Comparison of ENCODE assay signal across 8 mouse cellular contexts in genomic region chr4:138453753-138454570, GRCm38 (mm10). TPM values are rescaled to one million over a fixed set of nuclear protein-coding genes. Genes with fewer than 3 reads are reported as not detected.
DNase-seq lines count a peak whose midpoint lies in the region; ATAC-seq and TF ChIP-seq lines count a peak whose summit lies in the region.

Gene Camk2n1 (plus strand): TSS chr4:138454314.

- peaks cover 82% of the 10 kb centered on the region for H3K4me1 ChIP-seq in E14TG2a.4 (replicated peaks; ENCODE audit: low read depth, low read length)
- H3K4me1 ChIP-seq in forebrain, embryonic 16.5 days (replicated peaks; ENCODE audit: control insufficient read depth, insufficient read depth, low read length), result peaks cover 33% of the 10 kb centered on the region
- H3K4me1 ChIP-seq in liver, embryonic 14.5 days (replicated peaks; ENCODE audit: control insufficient read depth in 2 of 2, insufficient read depth in 2 of 2, low read length in 1 of 2), result 0 out of 4 replicates have a peak, but pooled peaks cover 0 to 2% of the 10 kb centered on the region in 2 experiments

- peak; percentile 86 for DNase-seq in cerebellum, adult 11 months
- peak; percentile 82 to 85 for DNase-seq in heart, postnatal 14 days
- peak; percentile 88 to 93 for DNase-seq in kidney, postnatal 4 days
- DNase-seq in liver, embryonic 14.5 days (ENCODE audit: low read depth in 3 of 3, low spot score in 3 of 3), result no peak
- peak; percentile 75 for DNase-seq in neural tube, embryonic 10.5 days (ENCODE audit: extremely low spot score, low spot score)
- DNase-seq in testis, postnatal 14 days (ENCODE audit: low spot score), result peak; percentile 76

- peak within 1 kb of the TSS; percentile 87 for H3K27ac ChIP-seq in forebrain, embryonic 16.5 days (ENCODE audit: low read length)
- no peak within 1 kb of the TSS for H3K27ac ChIP-seq in liver, embryonic 14.5 days

- H3K4me3 ChIP-seq in E14TG2a.4 (replicated peaks; ENCODE audit: low read length), result peak within 1 kb of the TSS; percentile 84
- H3K4me3 ChIP-seq in forebrain, embryonic 16.5 days (replicated peaks; ENCODE audit: low read length), result peak within 1 kb of the TSS; percentile 69
- H3K4me3 ChIP-seq in liver, embryonic 14.5 days (ENCODE audit: insufficient read depth in 1 of 2, low read depth in 2 of 2, low read length in 2 of 2), result peak within 1 kb of the TSS; percentile 41 to 57

- H3K9me3 ChIP-seq in E14TG2a.4 (ENCODE audit: low read length), result no peaks in the 10 kb centered on the region
- H3K9me3 ChIP-seq in forebrain, embryonic 16.5 days (ENCODE audit: control insufficient read depth, low read length), result no peaks in the 10 kb centered on the region
- no peaks in the 10 kb centered on the region for H3K9me3 ChIP-seq in liver, embryonic 14.5 days (ENCODE audit: control insufficient read depth, low read length)

- intact Hi-C loops in heart, postnatal 14 days (cut with DNase I), result no loop called here

- peak within 1 kb of the TSS; percentile 76 for H3K4me2 ChIP-seq in forebrain, embryonic 16.5 days (ENCODE audit: low read length)
- H3K4me2 ChIP-seq in liver, embryonic 14.5 days (ENCODE audit: low read depth), result peak within 1 kb of the TSS; percentile 50

- peak; percentile 78 for ATAC-seq in forebrain, embryonic 16.5 days
- ATAC-seq in liver, embryonic 14.5 days (ENCODE audit: insufficient read depth), result peak; percentile 64

- under 1% methylated on average over 47 of the region's 64 CpGs for WGBS in forebrain, embryonic 16.5 days
- under 1% methylated on average over 47 of the region's 64 CpGs for WGBS in liver, embryonic 14.5 days (ENCODE audit: insufficient replicate concordance)

- H3K36me3 ChIP-seq in E14TG2a.4 (ENCODE audit: insufficient read depth, low read length), result no peaks in the 10 kb centered on the region
- H3K36me3 ChIP-seq in forebrain, embryonic 16.5 days (ENCODE audit: control insufficient read depth, insufficient read depth), result no peaks in the 10 kb centered on the region
- H3K36me3 ChIP-seq in liver, embryonic 14.5 days (replicated peaks; ENCODE audit: control insufficient read depth, insufficient read depth, low read depth), result no peaks in the 10 kb centered on the region

- no peak for TF ChIP-seq CTCF in E14TG2a.4 (conservative IDR thresholded peaks at IDR 0.05; ENCODE audit: low read length)
- TF ChIP-seq CTCF in liver, embryonic 14.5 days (IDR thresholded peaks at IDR 0.05; ENCODE audit: low read depth), result no peak

- H3K27me3 ChIP-seq in E14TG2a.4 (ENCODE audit: insufficient read depth, low read length), result peaks cover 24% of the 10 kb centered on the region
- 0 out of 2 replicates have a peak, but pooled peaks cover 5% of the 10 kb centered on the region for H3K27me3 ChIP-seq in forebrain, embryonic 16.5 days (replicated peaks; ENCODE audit: control insufficient read depth, insufficient read depth, low read length)
- peaks cover 67% of the 10 kb centered on the region for H3K27me3 ChIP-seq in liver, embryonic 14.5 days (ENCODE audit: control insufficient read depth, insufficient read depth, low read length)

- TF ChIP-seq EP300 in liver, embryonic 14.5 days (IDR thresholded peaks at IDR 0.05; ENCODE audit: low read depth), result no peak

- H3K9ac ChIP-seq in forebrain, embryonic 16.5 days (replicated peaks; ENCODE audit: low read depth, low read length), result peak within 1 kb of the TSS; percentile 59
- no peak within 1 kb of the TSS; the same call in 1 of the 2 replicates for H3K9ac ChIP-seq in liver, embryonic 14.5 days (replicated peaks)

RNA-seq across cellular contexts. Expression of gene Camk2n1, which starts in this region (rescaled TPM):
- polyA plus RNA-seq in forebrain, embryonic 16.5 days (2015; fragmentation: Nextera tagmentation; extraction: Ambion mirVana), result 9.8 and 10.2 TPM in 2 replicates
- 1 to 10 TPM; 8.4 to 8.7 TPM for total RNA-seq in heart, postnatal 14 days (2021)
- 2.3 and 2.6 TPM in 2 replicates for polyA plus RNA-seq in liver, embryonic 14.5 days (2012; rRNA removed)
- 1.1 TPM in 2 replicates for polyA plus RNA-seq in liver, embryonic 14.5 days (2014; fragmentation: Nextera tagmentation; extraction: Ambion mirVana)

Comparison
In these comparisons a context has a peak if more than half of its experiments do, and no peak if none do; other contexts are left out.
1. DNase-seq: peak in cerebellum, adult 11 months (single experiment), heart, postnatal 14 days (2 of 2), kidney, postnatal 4 days (2 of 2), neural tube, embryonic 10.5 days (single experiment) and testis, postnatal 14 days (single experiment); none in liver, embryonic 14.5 days (0 of 3).
2. Peak in every context shown above with its lines, with median percentiles within 50 percentile points of each other: H3K4me3 ChIP-seq.